Mouse (Mus musculus) c-Kit-positive CD71-positive TER-119-positive erythroid progenitor cells, embryonic 14.5 days (primary cell): ENCODE data around the gene Eef1g.
"Not testable (repeated sequence)": the region's sequence is repeated elsewhere in the genome, so short reads cannot be mapped to it uniquely, and the experiment has no call there.

Source experiments
- DNase-seq: peaks from one replicate; pipeline ENCODE4 v3.0.0-alpha.2; 2013; ENCODE audit warnings: low spot score

Gene Eef1g

GRCm38 (mm10) chr19:8945251-8945650 is 21.6 kb upstream of the Eef1g start:
- DNase-seq: no peak

DNA sequence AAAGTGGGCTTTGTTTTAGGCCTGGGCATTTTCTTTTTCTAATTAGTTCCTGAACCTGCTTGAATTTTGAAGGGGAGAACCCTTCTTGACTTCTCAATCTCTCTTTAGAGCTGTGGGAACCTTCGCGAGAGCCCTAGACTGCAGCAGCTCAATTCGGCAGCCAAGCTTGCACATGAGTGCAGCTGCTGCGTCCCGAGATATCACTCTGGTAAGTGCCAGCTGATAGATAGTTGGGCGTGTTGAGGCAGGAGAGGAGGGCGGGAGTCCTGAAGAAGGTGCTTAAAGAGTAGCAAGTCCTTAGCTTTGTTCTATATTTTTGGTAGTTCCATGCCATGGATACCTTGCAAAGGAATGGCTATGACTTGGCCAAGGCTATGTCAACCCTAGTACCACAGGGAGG is 19.9 kb upstream of the Eef1g start:
- DNase-seq: no peak

DNA sequence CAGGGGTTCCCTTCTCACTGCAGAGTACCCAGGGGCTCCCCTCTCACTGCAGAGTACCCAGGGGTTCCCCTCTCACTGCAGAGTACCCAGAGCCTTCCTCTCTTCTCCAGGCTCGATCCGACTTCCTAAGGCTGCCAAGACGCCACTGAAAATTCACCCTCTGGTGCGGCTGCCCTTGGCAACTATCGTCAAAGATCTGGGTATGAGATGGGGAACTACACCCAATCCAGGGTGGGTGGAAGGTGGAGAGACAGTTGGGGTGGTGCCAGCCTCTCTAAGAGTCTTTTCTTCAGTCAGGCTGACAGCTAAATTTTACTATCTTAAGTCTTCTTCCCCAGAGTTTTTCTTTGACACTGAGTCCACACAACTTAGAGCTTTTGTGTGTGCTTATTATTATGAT is 16.7 kb upstream of the Eef1g start:
- DNase-seq: no peak

- DNase-seq: no peak
These were observed 14.6 kb upstream of the Eef1g start for GRCm38 (mm10) chr19:8952241-8952640.

GRCm38 (mm10) chr19:8953135-8954039 is 13.5 kb upstream of the Eef1g start, which contains the start of gene Tut1:
TSS of gene Tut1 (plus strand) at chr19:8953847.
- DNase-seq: peak; percentile 93

- DNase-seq: no peak
These were observed 12.7 kb upstream of the Eef1g start for GRCm38 (mm10) chr19:8954171-8954570.

- DNase-seq: no peak
These were observed 4.6 kb upstream of the Eef1g start for GRCm38 (mm10) chr19:8962256-8962655.

DNA sequence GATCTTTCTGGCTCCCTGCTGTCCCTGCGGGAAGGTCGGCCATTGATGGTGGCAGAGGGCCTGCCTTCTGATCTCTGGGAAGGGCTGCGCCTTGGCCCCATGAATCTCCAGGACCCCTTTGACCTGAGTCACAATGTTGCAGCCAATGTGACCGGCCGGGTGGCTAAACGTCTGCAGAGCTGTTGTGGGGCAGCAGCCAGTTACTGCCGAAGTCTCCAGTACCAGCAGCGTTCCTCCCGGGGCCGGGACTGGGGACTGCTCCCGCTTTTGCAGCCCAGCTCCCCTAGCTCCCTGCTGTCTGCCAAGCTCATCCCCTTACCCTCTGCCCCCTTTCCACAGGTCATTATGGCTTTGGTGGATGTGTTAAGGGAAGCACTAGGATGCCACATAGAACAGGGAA is 1.8 kb upstream of the Eef1g start:
- no peak for DNase-seq

DNA sequence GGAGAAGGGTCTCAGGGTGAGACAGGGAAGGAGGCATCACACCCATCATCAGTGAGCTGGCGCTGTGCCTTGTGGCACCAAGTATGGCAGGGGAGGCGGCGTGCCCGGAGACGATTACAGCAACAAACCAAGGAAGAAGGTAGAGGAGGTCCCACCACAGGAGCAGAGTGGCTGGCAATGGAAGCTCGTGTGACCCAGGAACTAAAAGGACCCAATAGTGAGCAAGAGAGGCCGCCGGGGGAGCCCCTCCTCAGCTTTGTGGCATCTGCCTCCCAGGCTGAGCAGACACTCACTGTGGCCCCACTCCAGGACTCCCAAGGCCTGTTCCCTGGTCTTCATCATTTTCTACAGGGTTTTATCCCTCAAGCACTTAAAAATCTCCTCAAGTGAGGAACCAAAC is 1.1 kb upstream of the Eef1g start:
- no peak for DNase-seq

GRCm38 (mm10) chr19:8966198-8966589 is 647 bp upstream of the Eef1g start:
- DNase-seq: no peak

DNA sequence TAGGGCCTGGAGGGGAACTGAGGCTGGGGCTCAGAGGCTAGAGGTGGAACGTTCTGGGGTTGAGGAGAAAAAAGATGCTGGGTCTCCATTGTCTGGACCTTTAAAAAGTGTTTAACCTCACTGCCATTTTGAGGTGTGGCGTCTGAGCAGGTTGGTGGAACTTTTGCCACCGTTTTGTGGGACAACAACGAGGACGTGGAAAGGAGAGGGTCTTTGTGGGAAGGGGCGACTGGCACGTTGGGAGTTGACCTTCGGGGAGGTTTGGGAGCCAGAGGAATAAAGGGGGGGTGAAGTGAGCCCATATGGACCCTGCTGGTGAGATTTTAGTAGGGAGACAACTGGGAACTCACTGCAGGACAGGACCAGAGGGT is 517 bp downstream of the Eef1g start:
- no peak for DNase-seq

GRCm38 (mm10) chr19:8967893-8968292 is 1.1 kb downstream of the Eef1g start:
- no peak for DNase-seq

- not testable (repeated sequence) for DNase-seq
These were observed 5.7 kb downstream of the Eef1g start for GRCm38 (mm10) chr19:8972491-8972890.

DNA sequence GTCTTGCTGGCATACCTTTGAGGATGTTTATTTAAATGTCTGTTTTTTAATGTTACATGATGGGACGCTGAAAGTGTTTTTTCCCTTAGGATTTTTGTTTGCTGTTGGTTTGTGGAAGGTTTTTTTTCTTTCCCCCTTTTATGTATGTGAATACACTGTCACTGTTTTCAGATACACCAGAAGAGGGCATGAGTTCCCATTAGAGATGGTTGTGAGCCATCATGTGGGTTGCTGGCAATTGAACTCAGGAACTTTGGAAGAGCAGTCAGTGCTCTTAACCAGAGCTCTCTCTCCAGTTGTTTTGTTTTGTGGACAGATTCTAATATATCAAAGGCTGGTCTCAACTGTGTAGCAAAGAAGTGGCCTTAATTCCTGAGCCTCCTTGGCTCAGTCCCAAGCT is 7.8 kb downstream of the Eef1g start:
- no peak for DNase-seq

DNA sequence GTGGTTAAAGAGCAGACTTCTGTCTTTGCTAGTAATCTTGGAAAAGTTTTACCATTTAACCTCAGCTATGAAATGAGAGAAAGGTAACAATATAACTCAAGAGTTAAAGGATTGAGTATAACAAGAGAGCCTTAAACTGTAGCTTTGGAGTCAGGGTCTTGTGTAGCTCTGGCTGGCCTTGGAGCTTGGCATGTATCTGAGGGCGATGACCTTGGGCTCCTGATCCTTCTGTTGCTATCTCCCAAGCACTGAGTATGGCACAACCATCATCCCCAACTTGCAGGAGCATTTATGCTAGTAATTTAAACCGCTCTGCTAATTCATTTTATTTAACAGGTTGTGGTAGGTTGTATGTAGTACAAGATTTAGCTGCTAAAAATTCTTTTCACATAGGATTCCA is 8.7 kb downstream of the Eef1g start:
- no peak for DNase-seq

DNA sequence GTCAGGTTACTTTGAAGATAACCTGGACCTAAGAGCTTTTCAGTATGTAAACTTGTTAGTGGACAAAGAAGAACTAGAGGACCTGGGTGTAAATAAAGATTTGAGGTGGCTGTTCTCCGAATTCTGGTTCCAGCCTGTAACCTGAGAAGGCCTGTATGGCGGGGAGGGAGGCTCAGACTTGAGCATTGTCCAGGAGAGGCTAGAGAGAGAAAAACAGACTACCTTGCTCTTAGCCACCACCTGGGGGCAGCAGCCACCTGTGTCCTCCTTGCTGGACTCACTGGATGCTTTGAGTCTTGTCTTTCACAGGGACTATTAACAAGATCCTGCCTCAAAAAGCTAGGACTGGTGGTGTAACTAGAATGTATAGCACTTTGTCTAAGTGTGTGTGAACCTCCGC is 9.7 kb downstream of the Eef1g start:
- no peak for DNase-seq

- no peak for DNase-seq
These were observed 13.9 kb downstream of the Eef1g start for GRCm38 (mm10) chr19:8980771-8981170.

GRCm38 (mm10) chr19:8981450-8982168 is 14.8 kb downstream of the Eef1g start:
- DNase-seq: no peak

DNA sequence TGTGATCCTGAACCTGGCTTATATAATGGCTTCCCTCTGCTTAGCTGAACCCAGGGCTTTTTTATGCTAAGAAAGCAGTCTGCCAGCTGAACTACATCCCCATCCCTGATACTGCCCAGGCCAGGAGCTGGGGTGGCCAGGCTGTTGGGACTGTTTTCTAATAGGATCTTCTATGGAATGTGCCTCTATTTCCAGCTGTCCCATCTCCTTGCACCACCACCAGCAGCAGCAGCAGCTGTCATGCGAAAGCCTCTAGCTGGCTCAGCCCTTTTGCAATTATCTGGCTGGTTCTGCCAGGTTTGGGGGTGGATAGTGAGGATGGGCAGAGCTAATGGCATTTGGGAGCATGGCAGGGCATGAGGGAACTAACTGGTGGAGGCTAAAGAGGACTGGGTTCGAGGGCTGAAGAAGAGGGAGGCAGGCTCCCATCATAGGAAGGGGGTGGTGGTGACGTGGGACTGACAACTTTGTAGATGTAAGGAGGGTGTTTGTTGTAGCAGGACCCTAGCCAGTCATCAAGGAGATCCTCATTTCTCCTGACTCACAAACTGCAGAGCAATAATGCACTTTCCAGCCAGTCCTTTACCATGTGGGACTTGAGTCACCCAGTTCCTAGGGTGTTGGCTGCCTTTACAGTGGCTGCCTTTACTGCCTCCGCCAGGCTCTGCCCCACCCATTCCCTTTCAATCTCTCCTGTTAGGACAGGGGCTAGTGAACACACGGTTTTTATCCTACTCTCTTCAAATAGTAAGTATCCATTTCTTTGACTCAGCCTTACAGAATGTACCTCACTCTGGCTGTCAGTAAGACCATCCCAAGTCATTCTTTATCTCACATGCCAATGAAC is 15.7 kb downstream of the Eef1g start:
- no peak for DNase-seq

DNA sequence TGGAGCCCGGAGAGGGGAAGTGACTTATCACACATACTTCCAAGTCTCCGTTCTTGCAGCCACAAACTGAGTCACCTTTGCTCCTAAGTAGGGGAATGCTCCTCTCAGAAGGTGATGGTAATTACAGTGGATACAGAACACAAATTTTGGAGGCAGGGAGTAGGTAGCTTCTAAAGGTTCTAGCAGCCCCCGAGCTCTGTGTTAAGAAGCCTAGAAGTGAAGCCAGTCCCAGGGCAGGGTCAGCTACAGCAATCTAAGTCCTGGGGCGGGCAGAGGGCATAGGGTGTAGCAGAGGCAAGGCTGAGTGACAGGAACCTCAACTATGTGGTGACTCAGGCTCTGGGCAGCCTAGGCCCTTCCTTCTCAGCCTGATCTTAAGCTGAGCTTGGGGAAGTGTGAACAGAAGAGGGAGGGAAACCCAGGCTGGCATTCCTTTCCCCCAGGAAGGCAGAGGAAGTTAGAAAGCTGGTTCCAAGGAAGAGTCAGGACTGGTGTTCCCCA is 16.4 kb downstream of the Eef1g start:
- DNase-seq: no peak

- DNase-seq: no peak
These were observed 17.5 kb downstream of the Eef1g start for GRCm38 (mm10) chr19:8984255-8984868.

- no peak for DNase-seq
These were observed 19.1 kb downstream of the Eef1g start for GRCm38 (mm10) chr19:8985891-8986290.
